Mouse (Mus musculus) lung, postnatal 0 days (tissue): Measurements from ENCODE around the gene Cyp2d11.

Experiments used
- CTCF ChIP-seq: IDR thresholded peaks from 2 replicates; pipeline ENCODE4 v1.5.1; 2016; ENCODE audit warnings: antibody characterized with exemption, mild to moderate bottlenecking
- EP300 ChIP-seq: IDR thresholded peaks from 2 replicates; pipeline ENCODE4 v1.6.1; 2016; ENCODE audit warnings: antibody characterized with exemption, mild to moderate bottlenecking, control low read depth

DNA sequence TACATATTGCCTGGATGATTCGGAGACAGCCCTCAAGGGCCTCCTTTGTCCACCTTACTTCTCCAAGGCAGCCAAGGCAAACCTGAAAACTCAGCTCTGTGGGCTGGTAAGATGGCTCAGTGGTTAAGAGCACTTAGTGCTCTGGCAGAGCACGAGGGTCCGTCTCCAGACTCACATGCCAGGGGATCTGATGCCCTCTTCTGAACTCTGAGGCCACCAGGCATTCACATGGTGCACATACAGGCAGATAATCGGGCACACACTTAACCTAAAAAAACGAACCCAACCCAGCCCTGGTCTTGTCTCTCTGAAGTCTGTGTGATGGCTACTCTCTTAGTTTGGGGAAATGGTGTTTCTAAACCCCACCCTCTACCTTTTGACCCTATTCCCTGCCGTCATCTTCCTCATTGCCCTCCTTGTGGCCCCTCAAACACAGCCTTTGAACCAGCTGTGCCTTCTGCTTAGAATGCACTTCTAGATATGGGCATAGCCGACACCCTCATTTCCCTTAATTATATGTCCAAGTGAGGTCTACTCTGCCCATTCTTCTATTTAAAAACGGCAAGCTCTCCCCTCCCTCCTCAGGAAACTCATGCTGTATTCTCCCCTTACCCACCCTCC lies 54.1 kb downstream of the Cyp2d11 start:
- TF ChIP-seq CTCF (no peak), EP300 (no peak)
